Mouse (Mus musculus): ENCODE measurements around the gene Tmpo. TPM values are rescaled to one million over a fixed set of nuclear protein-coding genes. Genes with fewer than 3 reads are reported as not detected.
A peak's percentile ranks its signal among the peaks of the same experiment; 100 is the strongest.

Tmpo gene
- polyA plus RNA-seq, 1 experiment = 265 TPM

GRCm38 (mm10) chr10:91143313-91144230, 37.5 kb downstream of the Tmpo start:
- Histone ChIP-seq H3K36me3 (ENCODE audit: control insufficient read depth, insufficient read depth, low read length, poor library complexity, severe bottlenecking) (peaks cover 9% of the 10 kb centered on the region), H3K9me3 (replicated peaks; ENCODE audit: control insufficient read depth, insufficient read depth, low read length, poor library complexity, severe bottlenecking) (no peaks in the 10 kb centered on the region), H3K27ac (ENCODE audit: insufficient read depth, low read length) (no peak overlapping the region), H3K9ac (ENCODE audit: low read depth, poor library complexity, severe bottlenecking) (no peak overlapping the region), H3K27me3 (ENCODE audit: control insufficient read depth, insufficient read depth, low read length, poor library complexity, severe bottlenecking) (no peaks in the 10 kb centered on the region), H3K4me3 (ENCODE audit: low read depth, low read length) (no peak overlapping the region), H3K4me1 (ENCODE audit: control insufficient read depth, insufficient read depth, low read length) (no peaks in the 10 kb centered on the region)
- TF ChIP-seq EP300 (IDR thresholded peaks at IDR 0.05; ENCODE audit: insufficient read depth, low read depth, low read length) (no peak), CTCF (IDR thresholded peaks at IDR 0.05; ENCODE audit: low read depth, low read length) (peak; percentile 27)

- TF ChIP-seq CTCF (IDR thresholded peaks at IDR 0.05; ENCODE audit: low read depth, low read length) = no peak
- TF ChIP-seq POLR2A (IDR thresholded peaks at IDR 0.05; ENCODE audit: insufficient read depth, low read length) = no peak
- TF ChIP-seq EP300 (IDR thresholded peaks at IDR 0.05; ENCODE audit: insufficient read depth, low read depth, low read length) = no peak
- Histone ChIP-seq H3K9ac (ENCODE audit: low read depth, poor library complexity, severe bottlenecking) (no peak overlapping the region), H3K4me3 (ENCODE audit: low read depth, low read length) (no peak overlapping the region), H3K9me3 (replicated peaks; ENCODE audit: control insufficient read depth, insufficient read depth, low read length, poor library complexity, severe bottlenecking) (no peaks in the 10 kb centered on the region), H3K4me1 (ENCODE audit: control insufficient read depth, insufficient read depth, low read length) (no peaks in the 10 kb centered on the region), H3K27ac (ENCODE audit: insufficient read depth, low read length) (no peak overlapping the region), H3K27me3 (ENCODE audit: control insufficient read depth, insufficient read depth, low read length, poor library complexity, severe bottlenecking) (no peaks in the 10 kb centered on the region), H3K36me3 (ENCODE audit: control insufficient read depth, insufficient read depth, low read length, poor library complexity, severe bottlenecking) (peaks cover 5% of the 10 kb centered on the region)
Observed at GRCm38 (mm10) chr10:91142654-91143191, 38.4 kb downstream of the Tmpo start.

GRCm38 (mm10) chr10:91141564-91141963, 39.6 kb downstream of the Tmpo start:
- Histone ChIP-seq H3K4me3 (ENCODE audit: low read depth, low read length) (no peak overlapping the region), H3K27ac (ENCODE audit: insufficient read depth, low read length) (no peak overlapping the region), H3K36me3 (ENCODE audit: control insufficient read depth, insufficient read depth, low read length, poor library complexity, severe bottlenecking) (no peaks in the 10 kb centered on the region), H3K9ac (ENCODE audit: low read depth, poor library complexity, severe bottlenecking) (no peak overlapping the region), H3K9me3 (replicated peaks; ENCODE audit: control insufficient read depth, insufficient read depth, low read length, poor library complexity, severe bottlenecking) (no peaks in the 10 kb centered on the region), H3K27me3 (ENCODE audit: control insufficient read depth, insufficient read depth, low read length, poor library complexity, severe bottlenecking) (no peaks in the 10 kb centered on the region), H3K4me1 (ENCODE audit: control insufficient read depth, insufficient read depth, low read length) (no peaks in the 10 kb centered on the region)
- TF ChIP-seq POLR2A (IDR thresholded peaks at IDR 0.05; ENCODE audit: insufficient read depth, low read length) (no peak), CTCF (IDR thresholded peaks at IDR 0.05; ENCODE audit: low read depth, low read length) (no peak), EP300 (IDR thresholded peaks at IDR 0.05; ENCODE audit: insufficient read depth, low read depth, low read length) (no peak)

GRCm38 (mm10) chr10:91139148-91139766, 41.9 kb downstream of the Tmpo start:
- no peaks in the 10 kb centered on the region for H3K4me1 ChIP-seq (ENCODE audit: control insufficient read depth, insufficient read depth, low read length)
- H3K9me3 ChIP-seq (replicated peaks; ENCODE audit: control insufficient read depth, insufficient read depth, low read length, poor library complexity, severe bottlenecking) = no peaks in the 10 kb centered on the region
- H3K27ac ChIP-seq (ENCODE audit: insufficient read depth, low read length) = no peak overlapping the region
- TF ChIP-seq POLR2A (IDR thresholded peaks at IDR 0.05; ENCODE audit: insufficient read depth, low read length) = no peak
- TF ChIP-seq CTCF (IDR thresholded peaks at IDR 0.05; ENCODE audit: low read depth, low read length) = no peak
- no peak for TF ChIP-seq EP300 (IDR thresholded peaks at IDR 0.05; ENCODE audit: insufficient read depth, low read depth, low read length)
- H3K9ac ChIP-seq (ENCODE audit: low read depth, poor library complexity, severe bottlenecking) = no peak overlapping the region
- no peak overlapping the region for H3K4me3 ChIP-seq (ENCODE audit: low read depth, low read length)
- H3K36me3 ChIP-seq (ENCODE audit: control insufficient read depth, insufficient read depth, low read length, poor library complexity, severe bottlenecking) = no peaks in the 10 kb centered on the region
- H3K27me3 ChIP-seq (ENCODE audit: control insufficient read depth, insufficient read depth, low read length, poor library complexity, severe bottlenecking) = no peaks in the 10 kb centered on the region

- Histone ChIP-seq H3K36me3 (ENCODE audit: control insufficient read depth, insufficient read depth, low read length, poor library complexity, severe bottlenecking) (no peaks in the 10 kb centered on the region), H3K4me3 (ENCODE audit: low read depth, low read length) (no peak overlapping the region), H3K4me1 (ENCODE audit: control insufficient read depth, insufficient read depth, low read length) (no peaks in the 10 kb centered on the region), H3K27ac (ENCODE audit: insufficient read depth, low read length) (no peak overlapping the region), H3K27me3 (ENCODE audit: control insufficient read depth, insufficient read depth, low read length, poor library complexity, severe bottlenecking) (no peaks in the 10 kb centered on the region), H3K9me3 (replicated peaks; ENCODE audit: control insufficient read depth, insufficient read depth, low read length, poor library complexity, severe bottlenecking) (no peaks in the 10 kb centered on the region), H3K9ac (ENCODE audit: low read depth, poor library complexity, severe bottlenecking) (no peak overlapping the region)
- TF ChIP-seq CTCF (IDR thresholded peaks at IDR 0.05; ENCODE audit: low read depth, low read length) (no peak), EP300 (IDR thresholded peaks at IDR 0.05; ENCODE audit: insufficient read depth, low read depth, low read length) (no peak), POLR2A (IDR thresholded peaks at IDR 0.05; ENCODE audit: insufficient read depth, low read length) (no peak)
Observed at GRCm38 (mm10) chr10:91138317-91138716, 42.8 kb downstream of the Tmpo start.

- Histone ChIP-seq H3K36me3 (ENCODE audit: control insufficient read depth, insufficient read depth, low read length, poor library complexity, severe bottlenecking) (no peaks in the 10 kb centered on the region), H3K27me3 (ENCODE audit: control insufficient read depth, insufficient read depth, low read length, poor library complexity, severe bottlenecking) (no peaks in the 10 kb centered on the region), H3K4me3 (ENCODE audit: low read depth, low read length) (no peak overlapping the region), H3K27ac (ENCODE audit: insufficient read depth, low read length) (no peak overlapping the region), H3K9me3 (replicated peaks; ENCODE audit: control insufficient read depth, insufficient read depth, low read length, poor library complexity, severe bottlenecking) (no peaks in the 10 kb centered on the region), H3K4me1 (ENCODE audit: control insufficient read depth, insufficient read depth, low read length) (no peaks in the 10 kb centered on the region), H3K9ac (ENCODE audit: low read depth, poor library complexity, severe bottlenecking) (no peak overlapping the region)
- no peak for TF ChIP-seq POLR2A (IDR thresholded peaks at IDR 0.05; ENCODE audit: insufficient read depth, low read length)
- no peak for TF ChIP-seq CTCF (IDR thresholded peaks at IDR 0.05; ENCODE audit: low read depth, low read length)
- TF ChIP-seq EP300 (IDR thresholded peaks at IDR 0.05; ENCODE audit: insufficient read depth, low read depth, low read length) = no peak
Observed at GRCm38 (mm10) chr10:91137400-91137799, 43.7 kb downstream of the Tmpo start.

Measured in ES-Bruce4 (cell line).